ENCODE assay signal across 8 mouse cellular contexts in genomic region chr12:80885301-80886288, GRCm38 (mm10). TPM values are rescaled to one million over a fixed set of nuclear protein-coding genes. Genes with fewer than 3 reads are reported as not detected.
DNase-seq lines count a peak whose midpoint lies in the region; ATAC-seq and TF ChIP-seq lines count a peak whose summit lies in the region.

No protein-coding gene starts in this region.

- DNase-seq in adrenal gland, adult 2 months, result peak; percentile 73
- peak; percentile 78 for DNase-seq in gastrocnemius, postnatal 25 days
- DNase-seq in liver, postnatal 0 days, result peak; percentile 55
- no peak for DNase-seq in left cerebral cortex, postnatal 4 days
- no peak for DNase-seq in frontal cortex, postnatal 36 days (ENCODE audit: low spot score in 2 of 2)

- 0 out of 2 replicates have a peak overlapping the region, but pooled peaks have one; percentile 28 for H3K27ac ChIP-seq in intestine, postnatal 0 days (ENCODE audit: low read depth, low read length)
- 0 out of 2 replicates have a peak overlapping the region, but pooled peaks have one; percentile 25 for H3K27ac ChIP-seq in liver, postnatal 0 days (ENCODE audit: low read depth)
- peak overlapping the region; percentile 52; the same call in 1 of the 2 replicates for H3K27ac ChIP-seq in stomach, embryonic 14.5 days (ENCODE audit: low read length)

- WGBS in intestine, postnatal 0 days, result 31% methylated on average over 15 of the region's 15 CpGs
- WGBS in liver, postnatal 0 days (ENCODE audit: insufficient replicate concordance), result 20% methylated on average over 15 of the region's 15 CpGs
- WGBS in stomach, embryonic 14.5 days, result 26% methylated on average over 15 of the region's 15 CpGs

- H3K4me1 ChIP-seq in intestine, postnatal 0 days (replicated peaks; ENCODE audit: control insufficient read depth, insufficient read depth, low read length), result 0 out of 2 replicates have a peak, but pooled peaks cover 2% of the 10 kb centered on the region
- H3K4me1 ChIP-seq in liver, postnatal 0 days (ENCODE audit: insufficient read depth), result peaks cover 17% of the 10 kb centered on the region; the same call in 1 of the 2 replicates
- H3K4me1 ChIP-seq in stomach, embryonic 14.5 days (ENCODE audit: control insufficient read depth, insufficient read depth, low read length), result peaks cover 13% of the 10 kb centered on the region

- peak overlapping the region; percentile 37 for H3K4me2 ChIP-seq in intestine, postnatal 0 days (replicated peaks; ENCODE audit: low read depth)
- peak overlapping the region; percentile 59 for H3K4me2 ChIP-seq in liver, postnatal 0 days (ENCODE audit: low read depth, low read length)
- peak overlapping the region; percentile 22; the same call in 1 of the 2 replicates for H3K4me2 ChIP-seq in stomach, embryonic 14.5 days (replicated peaks; ENCODE audit: low read depth, low read length)

- no peaks in the 10 kb centered on the region for H3K79me2 ChIP-seq in C2C12 (ENCODE audit: control insufficient read depth, insufficient read depth)

- no peaks in the 10 kb centered on the region for H3K79me3 ChIP-seq in C2C12 (ENCODE audit: low read depth)

- H3K36me3 ChIP-seq in C2C12 (ENCODE audit: control insufficient read depth, insufficient read depth), result peaks cover 5% of the 10 kb centered on the region
- no peaks in the 10 kb centered on the region; the same call in 1 of the 2 replicates for H3K36me3 ChIP-seq in intestine, postnatal 0 days (ENCODE audit: control insufficient read depth, insufficient read depth)
- 0 out of 2 replicates have a peak, but pooled peaks cover 3% of the 10 kb centered on the region for H3K36me3 ChIP-seq in liver, postnatal 0 days (replicated peaks; ENCODE audit: insufficient read depth, low read length)
- no peaks in the 10 kb centered on the region; the same call in 1 of the 2 replicates for H3K36me3 ChIP-seq in stomach, embryonic 14.5 days (ENCODE audit: control insufficient read depth, insufficient read depth, low read length)

- intact Hi-C loops in left cerebral cortex, postnatal 4 days (cut with DNase I), result no loop called here

- peak; percentile 31; the same call in 1 of the 2 replicates for ATAC-seq in intestine, postnatal 0 days
- ATAC-seq in liver, postnatal 0 days, result peak; percentile 46
- ATAC-seq in stomach, embryonic 14.5 days (ENCODE audit: insufficient number of reproducible peaks, insufficient read depth, low FRiP score, low read depth), result peak; percentile 46; the same call in 1 of the 2 replicates

- no peak overlapping the region for H3ac ChIP-seq in C2C12 (ENCODE audit: control insufficient read depth, insufficient read length, low read depth)

- TF ChIP-seq CTCF in C2C12 (IDR thresholded peaks at IDR 0.05; ENCODE audit: control insufficient read depth, insufficient read depth, insufficient read length), result no peak
- TF ChIP-seq CTCF in intestine, postnatal 0 days (IDR thresholded peaks at IDR 0.05; ENCODE audit: low read depth), result no peak
- TF ChIP-seq CTCF in liver, postnatal 0 days (IDR thresholded peaks at IDR 0.05; ENCODE audit: low read depth), result no peak

- H3K9me3 ChIP-seq in intestine, postnatal 0 days (ENCODE audit: control insufficient read depth), result no peaks in the 10 kb centered on the region
- H3K9me3 ChIP-seq in liver, postnatal 0 days (ENCODE audit: low read length), result peaks cover 5% of the 10 kb centered on the region
- peaks cover 4% of the 10 kb centered on the region; the same call in 1 of the 2 replicates for H3K9me3 ChIP-seq in stomach, embryonic 14.5 days (ENCODE audit: control insufficient read depth, low read depth, low read length)

- TF ChIP-seq EP300 in liver, postnatal 0 days (IDR thresholded peaks at IDR 0.05; ENCODE audit: low read depth), result no peak

- no peaks in the 10 kb centered on the region for H3K27me3 ChIP-seq in C2C12 (ENCODE audit: control insufficient read depth, insufficient read depth, insufficient read length)
- H3K27me3 ChIP-seq in intestine, postnatal 0 days (replicated peaks; ENCODE audit: control insufficient read depth, insufficient read depth, low read length), result no peaks in the 10 kb centered on the region
- H3K27me3 ChIP-seq in liver, postnatal 0 days (ENCODE audit: insufficient read depth, low read length), result no peaks in the 10 kb centered on the region
- no peaks in the 10 kb centered on the region for H3K27me3 ChIP-seq in stomach, embryonic 14.5 days (ENCODE audit: control insufficient read depth, insufficient read depth, low read length)

- H3K4me3 ChIP-seq in C2C12 (ENCODE audit: insufficient read depth, poor library complexity, severe bottlenecking), result no peak overlapping the region
- H3K4me3 ChIP-seq in intestine, postnatal 0 days (ENCODE audit: low read depth, low read length), result no peak overlapping the region
- H3K4me3 ChIP-seq in liver, postnatal 0 days (ENCODE audit: low read depth, low read length), result peak overlapping the region; percentile 11; the same call in 1 of the 2 replicates
- 0 out of 2 replicates have a peak overlapping the region, but pooled peaks have one; percentile 3 for H3K4me3 ChIP-seq in stomach, embryonic 14.5 days (ENCODE audit: low read depth, low read length)

- H3K9ac ChIP-seq in intestine, postnatal 0 days (ENCODE audit: low read depth, low read length), result no peak overlapping the region
- no peak overlapping the region for H3K9ac ChIP-seq in liver, postnatal 0 days (replicated peaks)
- H3K9ac ChIP-seq in stomach, embryonic 14.5 days (replicated peaks; ENCODE audit: low read depth, low read length), result no peak overlapping the region

TF ChIP-seq in C2C12, 6 proteins besides CTCF, POLR2A, EP300 and RAD21:
- TF ChIP-seq FOSL1 (IDR thresholded peaks at IDR 0.05; ENCODE audit: insufficient read depth, low read length, poor library complexity, severe bottlenecking) (no peak), MYOG (IDR thresholded peaks at IDR 0.05; ENCODE audit: control insufficient read depth, extremely low read depth, insufficient read length) (no peak), CEBPB (IDR thresholded peaks at IDR 0.05; ENCODE audit: low read depth) (peak; percentile 99), MAX (IDR thresholded peaks at IDR 0.05) (peak; percentile 79), USF1 (IDR thresholded peaks at IDR 0.05; ENCODE audit: low read depth) (no peak), MYOD1 (IDR thresholded peaks at IDR 0.05; ENCODE audit: control insufficient read depth, insufficient read length, low read depth) (peak; percentile 78)

RNA-seq across cellular contexts. Expression of gene Srsf5, which starts 59.7 kb away (rescaled TPM):
- 113 TPM for polyA plus RNA-seq in C2C12 (2012; fragmentation: generic; extraction: Trizol)
- total RNA-seq in adrenal gland, adult 2 months (2021), result 100 to 1,000 TPM; 249 to 348 TPM
- 126 and 136 TPM in 2 replicates for polyA plus RNA-seq in adrenal gland, adult 2 months (2012; rRNA removed)
- 10 to 100 TPM; 72.3 to 75.0 TPM for total RNA-seq in gastrocnemius, postnatal 25 days (2021)
- 261 and 328 TPM in 2 replicates for polyA plus RNA-seq in intestine, postnatal 0 days (2015; fragmentation: Nextera tagmentation; extraction: Ambion mirVana)
- 249 and 270 TPM in 2 replicates for polyA plus RNA-seq in liver, postnatal 0 days (2015; fragmentation: Nextera tagmentation; extraction: Ambion mirVana)
- polyA plus RNA-seq in stomach, embryonic 14.5 days (2014; fragmentation: Nextera tagmentation; extraction: Ambion mirVana), result 312 and 364 TPM in 2 replicates
- 100 to 1,000 TPM; 307 to 334 TPM for total RNA-seq in left cerebral cortex, postnatal 4 days (2021)

Comparison
In these comparisons a context has a peak if more than half of its experiments do, and no peak if none do; other contexts are left out.
1. H3K4me3 ChIP-seq: peak in liver, postnatal 0 days (single experiment) and stomach, embryonic 14.5 days (single experiment); none in C2C12 (single experiment) and intestine, postnatal 0 days (single experiment).
2. DNase-seq: peak in adrenal gland, adult 2 months (single experiment), gastrocnemius, postnatal 25 days (single experiment) and liver, postnatal 0 days (single experiment); none in left cerebral cortex, postnatal 4 days (single experiment) and frontal cortex, postnatal 36 days (0 of 2).
3. Peak in every context shown above with its lines, with median percentiles within 50 percentile points of each other: ATAC-seq, H3K27ac ChIP-seq and H3K4me2 ChIP-seq.